Comparison of ENCODE assay signal across 40 mouse cellular contexts in the genomic region with DNA sequence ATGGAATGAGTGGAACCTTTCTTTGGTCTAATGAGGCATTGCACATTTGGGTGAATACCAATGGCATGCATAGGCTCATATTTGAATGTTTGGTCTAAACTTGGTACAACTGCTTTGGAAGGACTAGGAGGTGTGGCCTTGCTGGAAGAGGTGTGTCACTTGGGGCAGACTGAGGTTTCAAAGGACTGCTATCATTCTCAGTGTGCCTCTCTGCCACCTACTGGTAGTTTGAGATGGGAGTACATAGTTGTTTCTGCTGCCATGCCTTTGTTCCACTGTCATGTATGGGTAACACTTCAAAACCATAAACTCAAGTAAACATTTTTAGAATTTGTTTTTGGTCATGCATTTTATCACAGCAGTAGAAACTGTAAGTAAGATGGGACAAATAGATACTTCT. TPM values are rescaled to one million over a fixed set of nuclear protein-coding genes. Genes with fewer than 3 reads are reported as not detected.
DNase-seq lines count a peak whose midpoint lies in the region; ATAC-seq and TF ChIP-seq lines count a peak whose summit lies in the region.
"Had no signal": no experiment of that assay in that cellular context is flagged by ENCODE, and none has a peak within 500 bp of the region (broad histone marks: within the 10 kb centered on the region; RNA-seq: fewer than 3 reads in every experiment).

No protein-coding gene starts in this region.

- H3K9me3 ChIP-seq in kidney, postnatal 0 days (replicated peaks; ENCODE audit: low read length), result no peaks in the 10 kb centered on the region
- no peaks in the 10 kb centered on the region for H3K9me3 ChIP-seq in kidney, embryonic 15.5 days (replicated peaks)
- H3K9me3 ChIP-seq in midbrain, postnatal 0 days (ENCODE audit: low read length), result no peaks in the 10 kb centered on the region
- peaks cover 10% of the 10 kb centered on the region; the same call in 1 of the 2 replicates for H3K9me3 ChIP-seq in midbrain, embryonic 10.5 days (replicated peaks)
- H3K9me3 ChIP-seq in heart, embryonic 12.5 days (replicated peaks), result no peaks in the 10 kb centered on the region
- H3K9me3 ChIP-seq: forebrain, embryonic 10.5 days; forebrain, embryonic 15.5 days; heart, embryonic 13.5 days; liver, embryonic 15.5 days; lung, embryonic 15.5 days had no signal

- peaks cover 9% of the 10 kb centered on the region; the same call in 1 of the 2 replicates for H3K4me1 ChIP-seq in kidney, postnatal 0 days (replicated peaks; ENCODE audit: insufficient read depth, low read length)
- H3K4me1 ChIP-seq in kidney, embryonic 15.5 days, result peaks cover 15% of the 10 kb centered on the region
- peaks cover 14% of the 10 kb centered on the region for H3K4me1 ChIP-seq in midbrain, postnatal 0 days (ENCODE audit: insufficient read depth, low read length)
- H3K4me1 ChIP-seq in midbrain, embryonic 10.5 days, result peaks cover 17% of the 10 kb centered on the region
- H3K4me1 ChIP-seq in heart, embryonic 12.5 days (replicated peaks), result peaks cover 16% of the 10 kb centered on the region

- no peak for DNase-seq in kidney, postnatal 0 days (ENCODE audit: low spot score)
- DNase-seq in midbrain, postnatal 0 days (ENCODE audit: low spot score), result no peak
- no peak for DNase-seq in midbrain, embryonic 10.5 days (ENCODE audit: low spot score)
- peak; percentile 64 for DNase-seq in R1 (ENCODE audit: low read depth, low spot score)
- no peak for DNase-seq in B cell, adult 2 months
- DNase-seq: adrenal gland, postnatal 10 days; cerebellum, adult 11 months; cerebellum, adult 9-10 months; cerebellum, postnatal 36 days; gastrocnemius, adult 2 months; gastrocnemius, postnatal 36 days; heart, adult 2 months; heart, postnatal 10 days; kidney, adult 2 months; kidney, postnatal 10 days; left cerebral cortex, postnatal 4 days; right cerebral cortex, postnatal 4 days; thymus, postnatal 4 days had no signal

- H3K4me3 ChIP-seq in kidney, postnatal 0 days (replicated peaks; ENCODE audit: low read depth, low read length), result no peak overlapping the region
- no peak overlapping the region for H3K4me3 ChIP-seq in kidney, embryonic 15.5 days (replicated peaks)
- no peak overlapping the region for H3K4me3 ChIP-seq in midbrain, postnatal 0 days (ENCODE audit: low read depth, low read length)
- H3K4me3 ChIP-seq in midbrain, embryonic 10.5 days, result no peak overlapping the region
- H3K4me3 ChIP-seq in heart, embryonic 12.5 days, result no peak overlapping the region
- H3K4me3 ChIP-seq: embryonic facial prominence, embryonic 13.5 days; forebrain, embryonic 10.5 days; forebrain, embryonic 15.5 days; gastrocnemius, adult 2 months; heart, adult 2 months; heart, embryonic 13.5 days; liver, embryonic 15.5 days; lung, embryonic 15.5 days; midbrain, embryonic 12.5 days; neural tube, embryonic 13.5 days had no signal

- H3K4me2 ChIP-seq in kidney, postnatal 0 days (ENCODE audit: low read length), result no peak overlapping the region
- no peak overlapping the region for H3K4me2 ChIP-seq in kidney, embryonic 15.5 days
- no peak overlapping the region for H3K4me2 ChIP-seq in midbrain, postnatal 0 days (ENCODE audit: low read depth, low read length, poor library complexity, severe bottlenecking)
- no peak overlapping the region for H3K4me2 ChIP-seq in heart, embryonic 12.5 days
- H3K4me2 ChIP-seq: embryonic facial prominence, embryonic 13.5 days; forebrain, embryonic 15.5 days; heart, embryonic 13.5 days; hindbrain, embryonic 14.5 days; liver, embryonic 15.5 days; lung, embryonic 15.5 days; midbrain, embryonic 12.5 days; neural tube, embryonic 13.5 days had no signal

- 0 out of 2 replicates have a peak, but pooled peaks have one; percentile 12 for TF ChIP-seq CTCF in kidney, postnatal 0 days (IDR thresholded peaks at IDR 0.05; ENCODE audit: low read depth)
- peak; percentile 31 for TF ChIP-seq CTCF in midbrain, postnatal 0 days (IDR thresholded peaks at IDR 0.05)

- ATAC-seq in kidney, postnatal 0 days (replicated peaks; ENCODE audit: low FRiP score, low read depth), result no peak
- ATAC-seq in kidney, embryonic 15.5 days (replicated peaks; ENCODE audit: low FRiP score), result no peak
- ATAC-seq in midbrain, postnatal 0 days (ENCODE audit: low FRiP score), result no peak
- no peak for ATAC-seq in heart, embryonic 12.5 days (ENCODE audit: insufficient number of reproducible peaks, low FRiP score)
- ATAC-seq: forebrain, embryonic 15.5 days; inflammation-experienced regulatory T-cells, adult 6 months had no signal

- no peak overlapping the region for H3K9ac ChIP-seq in kidney, postnatal 0 days (ENCODE audit: low read depth, low read length)
- no peak overlapping the region for H3K9ac ChIP-seq in kidney, embryonic 15.5 days
- H3K9ac ChIP-seq in midbrain, postnatal 0 days (replicated peaks; ENCODE audit: low read length, poor library complexity, severe bottlenecking), result no peak overlapping the region
- H3K9ac ChIP-seq in heart, embryonic 12.5 days, result no peak overlapping the region
- H3K9ac ChIP-seq: embryonic facial prominence, embryonic 13.5 days; forebrain, embryonic 15.5 days; heart, embryonic 13.5 days; hindbrain, embryonic 14.5 days; liver, embryonic 15.5 days; lung, embryonic 15.5 days; midbrain, embryonic 12.5 days; neural tube, embryonic 13.5 days had no signal

- no peak overlapping the region for H3K27ac ChIP-seq in kidney, postnatal 0 days
- no peak overlapping the region for H3K27ac ChIP-seq in kidney, embryonic 15.5 days
- H3K27ac ChIP-seq in midbrain, postnatal 0 days (ENCODE audit: low read depth, low read length), result no peak overlapping the region
- no peak overlapping the region for H3K27ac ChIP-seq in midbrain, embryonic 10.5 days (replicated peaks)
- no peak overlapping the region for H3K27ac ChIP-seq in heart, embryonic 12.5 days (ENCODE audit: poor library complexity, severe bottlenecking)
- H3K27ac ChIP-seq: embryonic facial prominence, embryonic 13.5 days; forebrain, embryonic 10.5 days; forebrain, embryonic 15.5 days; gastrocnemius, adult 2 months; heart, adult 2 months; heart, embryonic 13.5 days; hindbrain, embryonic 14.5 days; liver, embryonic 15.5 days; lung, embryonic 15.5 days; midbrain, embryonic 12.5 days; neural tube, embryonic 13.5 days had no signal

- H3K36me3 ChIP-seq in kidney, postnatal 0 days (ENCODE audit: insufficient read depth, low read length), result peaks cover 42% of the 10 kb centered on the region
- peaks cover 74% of the 10 kb centered on the region for H3K36me3 ChIP-seq in kidney, embryonic 15.5 days
- peaks cover 44% of the 10 kb centered on the region for H3K36me3 ChIP-seq in midbrain, postnatal 0 days (ENCODE audit: insufficient read depth, low read length)
- peaks cover 80% of the 10 kb centered on the region for H3K36me3 ChIP-seq in midbrain, embryonic 10.5 days
- H3K36me3 ChIP-seq in heart, embryonic 12.5 days, result peaks cover 67% of the 10 kb centered on the region

- no peaks in the 10 kb centered on the region for H3K27me3 ChIP-seq in kidney, postnatal 0 days (ENCODE audit: insufficient read depth, low read length)
- no peaks in the 10 kb centered on the region for H3K27me3 ChIP-seq in kidney, embryonic 15.5 days
- no peaks in the 10 kb centered on the region for H3K27me3 ChIP-seq in midbrain, postnatal 0 days (ENCODE audit: insufficient read depth, low read length)
- no peaks in the 10 kb centered on the region for H3K27me3 ChIP-seq in midbrain, embryonic 10.5 days (ENCODE audit: low read depth, poor library complexity, severe bottlenecking)
- no peaks in the 10 kb centered on the region for H3K27me3 ChIP-seq in heart, embryonic 12.5 days (replicated peaks)
- H3K27me3 ChIP-seq: embryonic facial prominence, embryonic 13.5 days; forebrain, embryonic 15.5 days; heart, embryonic 13.5 days; liver, embryonic 15.5 days; lung, embryonic 15.5 days; midbrain, embryonic 12.5 days; neural tube, embryonic 13.5 days had no signal

RNA-seq across cellular contexts. Expression of a gene that starts 5.7 kb away (rescaled TPM):
- 18.8 and 19.6 TPM in 2 replicates for polyA plus RNA-seq in kidney, postnatal 0 days (2015; fragmentation: Nextera tagmentation; extraction: Ambion mirVana)
- 27.7 and 27.9 TPM in 2 replicates for polyA plus RNA-seq in kidney, embryonic 15.5 days (2015; fragmentation: Nextera tagmentation; extraction: Ambion mirVana)
- total RNA-seq in midbrain, postnatal 0 days (2014; rRNA removed), result 22.9 and 35.1 TPM in 2 replicates
- polyA plus RNA-seq in midbrain, postnatal 0 days (2015; fragmentation: Nextera tagmentation; extraction: Ambion mirVana), result 24.4 and 26.1 TPM in 2 replicates
- 29.1 and 35.7 TPM in 2 replicates for polyA plus RNA-seq in midbrain, embryonic 10.5 days (2016; fragmentation: Nextera tagmentation; extraction: Ambion mirVana)
- polyA plus RNA-seq in heart, embryonic 12.5 days (2016; fragmentation: Nextera tagmentation; extraction: Ambion mirVana), result 19.8 and 20.5 TPM in 2 replicates

RNA-seq across cellular contexts. Expression of a gene that starts 56.8 kb away (rescaled TPM):
- not detected in 2 replicates for polyA plus RNA-seq in kidney, postnatal 0 days (2015; fragmentation: Nextera tagmentation; extraction: Ambion mirVana)
- polyA plus RNA-seq in kidney, embryonic 15.5 days (2015; fragmentation: Nextera tagmentation; extraction: Ambion mirVana), result not detected in 2 replicates
- total RNA-seq in midbrain, postnatal 0 days (2014; rRNA removed), result not detected in 2 replicates
- not detected in 2 replicates for polyA plus RNA-seq in midbrain, postnatal 0 days (2015; fragmentation: Nextera tagmentation; extraction: Ambion mirVana)
- not detected in 2 replicates for polyA plus RNA-seq in midbrain, embryonic 10.5 days (2016; fragmentation: Nextera tagmentation; extraction: Ambion mirVana)
- not detected in 2 replicates for polyA plus RNA-seq in heart, embryonic 12.5 days (2016; fragmentation: Nextera tagmentation; extraction: Ambion mirVana)
- total RNA-seq: adrenal gland, postnatal 10 days; gastrocnemius, adult 2 months; gastrocnemius, postnatal 36 days; heart, adult 2 months; heart, postnatal 10 days; hematopoietic stem cell, adult 5-6 weeks; layer of hippocampus, postnatal 10 days; left cerebral cortex, adult 8-10 months; left cerebral cortex, postnatal 4 days; megakaryocyte, adult 5-6 weeks had no signal
- polyA plus RNA-seq: embryonic facial prominence, embryonic 13.5 days; forebrain, embryonic 10.5 days; forebrain, embryonic 15.5 days; heart, adult 2 months; heart, embryonic 13.5 days; hindbrain, embryonic 14.5 days; inflammation-experienced regulatory T-cells, adult 6 months; kidney, adult 2 months; large intestine, adult 2 months; limb, embryonic 14.5 days; liver, embryonic 15.5 days; lung, embryonic 15.5 days; midbrain, embryonic 12.5 days; neural tube, embryonic 13.5 days; spleen, adult 2 months; stomach, embryonic 14.5 days; testis, adult 2 months; thymus, postnatal 0 days had no signal
